Mouse (Mus musculus) spleen, postnatal 14 days (tissue): ENCODE measurements around the gene Nfkbib.

Experiments
- DNase-seq, 2 experiments: peaks; one replicate each; pipeline ENCODE4 v3.0.0; 2021 to 2022; ENCODE audit warnings: low spot score in 2 of 2

Nfkbib gene

GRCm38 (mm10) chr7:28767462-28767965 is at the start of gene Nfkbib:
Gene Nfkbib, minus strand, starts transcription at chr7:28767512.
- peak in 1 of 2 experiments; percentile 7 for DNase-seq

GRCm38 (mm10) chr7:28816920-28817319 is 49.6 kb upstream of the Nfkbib start:
- no peak for DNase-seq

- no peak for DNase-seq
Observed at GRCm38 (mm10) chr7:28816201-28816600, 48.9 kb upstream of the Nfkbib start.

- no peak for DNase-seq
Observed at GRCm38 (mm10) chr7:28815230-28815629, 47.9 kb upstream of the Nfkbib start.

- DNase-seq = no peak
Observed at GRCm38 (mm10) chr7:28814306-28815034, 47.2 kb upstream of the Nfkbib start.

- DNase-seq = no peak
Observed at GRCm38 (mm10) chr7:28812949-28813348, 45.6 kb upstream of the Nfkbib start.

GRCm38 (mm10) chr7:28812436-28812835 is 45.1 kb upstream of the Nfkbib start:
- DNase-seq = no peak

- DNase-seq = no peak
Observed at GRCm38 (mm10) chr7:28811640-28812275, 44.4 kb upstream of the Nfkbib start.

GRCm38 (mm10) chr7:28811228-28811627 is 43.9 kb upstream of the Nfkbib start:
- DNase-seq = peak; percentile 85 to 88

- peak; percentile 98 to 99 for DNase-seq
Observed at GRCm38 (mm10) chr7:28810107-28811066, 43.1 kb upstream of the Nfkbib start.

GRCm38 (mm10) chr7:28809401-28810089 is 42.2 kb upstream of the Nfkbib start:
- DNase-seq = peak in 1 of 2 experiments; percentile 55

- peak; percentile 86 to 92 for DNase-seq
Observed at GRCm38 (mm10) chr7:28808957-28809393, 41.7 kb upstream of the Nfkbib start.

GRCm38 (mm10) chr7:28808221-28808941 is 41.1 kb upstream of the Nfkbib start, which contains the start of gene Hnrnpl:
Gene Hnrnpl, plus strand, starts transcription at chr7:28808541.
- DNase-seq = no peak

GRCm38 (mm10) chr7:28807641-28808220 is 40.4 kb upstream of the Nfkbib start:
- no peak for DNase-seq

- DNase-seq = no peak
Observed at GRCm38 (mm10) chr7:28806869-28807268, 39.6 kb upstream of the Nfkbib start.

GRCm38 (mm10) chr7:28803756-28804155 is 36.4 kb upstream of the Nfkbib start:
- no peak for DNase-seq

- no peak for DNase-seq
Observed at GRCm38 (mm10) chr7:28802846-28803588, 35.7 kb upstream of the Nfkbib start.

GRCm38 (mm10) chr7:28801901-28802670 is 34.8 kb upstream of the Nfkbib start:
- DNase-seq = no peak

GRCm38 (mm10) chr7:28801451-28801850 is 34.1 kb upstream of the Nfkbib start:
- DNase-seq = no peak
